Mouse (Mus musculus) thymus, postnatal 10 days (tissue): ENCODE measurements around the gene Prf1.

Experiments used
- DNase-seq, 2 experiments: peaks; one replicate each; pipeline ENCODE4 v3.0.0; 2021; ENCODE audit warnings: low spot score in 2 of 2

Prf1 gene

DNA sequence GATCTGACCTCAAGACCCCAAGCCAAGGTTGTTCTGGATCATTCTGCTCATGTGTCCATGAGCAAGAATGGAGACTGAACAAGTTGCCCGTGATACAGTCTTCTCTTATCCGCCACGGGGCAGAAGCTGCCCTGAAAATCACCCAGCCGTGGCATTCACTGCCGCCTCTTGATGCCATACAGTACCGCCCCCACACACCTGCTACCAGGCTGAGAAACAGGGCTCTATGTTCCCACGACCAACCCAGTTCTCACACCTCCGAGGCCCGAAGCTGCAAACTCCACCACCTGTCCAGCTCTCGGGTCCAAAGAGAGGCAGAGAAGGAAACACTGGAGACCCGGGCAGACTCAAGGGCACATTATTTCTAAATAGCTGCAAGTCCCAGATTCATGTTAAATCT, 40.0 kb downstream of the Prf1 start:
- DNase-seq = no peak

GRCm38 (mm10) chr10:61339216-61339615, 41.6 kb downstream of the Prf1 start:
- DNase-seq = no peak

GRCm38 (mm10) chr10:61340247-61340646, 42.6 kb downstream of the Prf1 start:
- DNase-seq = no peak

DNA sequence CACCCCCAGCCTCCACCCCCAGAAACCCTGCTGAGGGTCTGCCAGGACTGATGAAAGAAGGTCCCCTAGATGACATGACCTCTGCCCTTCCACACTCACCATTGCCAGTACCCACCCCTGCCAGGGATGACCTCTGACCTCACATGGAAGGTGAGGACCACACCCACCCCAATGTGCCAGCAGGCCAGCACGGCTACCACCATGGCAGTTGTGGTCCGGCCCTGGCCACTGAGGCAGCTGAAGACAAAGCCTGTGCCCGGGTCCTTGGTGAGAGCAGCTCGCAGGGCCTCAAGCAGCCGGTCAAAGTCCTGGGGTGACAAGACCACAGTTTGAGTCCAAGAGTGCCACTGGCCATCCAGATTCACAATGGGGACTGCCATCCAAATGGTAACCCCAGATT, 43.4 kb downstream of the Prf1 start:
- DNase-seq = no peak

GRCm38 (mm10) chr10:61341557-61341956, 43.9 kb downstream of the Prf1 start:
- DNase-seq = peak; percentile 35 to 79

DNA sequence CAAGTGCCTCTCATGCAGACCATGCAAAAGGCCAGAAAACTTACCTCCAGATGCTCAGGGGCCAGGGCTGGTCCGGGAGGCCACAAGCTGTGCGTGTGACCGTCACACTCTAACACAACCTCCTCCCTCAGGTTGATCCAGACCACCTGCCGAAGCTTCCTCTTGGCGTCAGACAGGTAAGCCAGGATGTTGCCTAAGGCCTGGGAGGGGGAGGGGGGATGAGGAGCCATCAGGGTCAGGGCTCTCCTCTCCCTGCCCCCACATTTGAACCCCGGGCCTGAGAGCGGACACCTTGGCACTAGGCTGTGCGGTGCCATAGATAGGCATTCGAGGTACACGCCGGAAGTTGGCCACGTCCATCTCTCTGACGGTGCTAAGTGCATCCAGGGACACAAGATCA, 45.1 kb downstream of the Prf1 start:
- no peak for DNase-seq

GRCm38 (mm10) chr10:61343950-61344349, 46.3 kb downstream of the Prf1 start:
- peak; percentile 27 to 74 for DNase-seq

DNA sequence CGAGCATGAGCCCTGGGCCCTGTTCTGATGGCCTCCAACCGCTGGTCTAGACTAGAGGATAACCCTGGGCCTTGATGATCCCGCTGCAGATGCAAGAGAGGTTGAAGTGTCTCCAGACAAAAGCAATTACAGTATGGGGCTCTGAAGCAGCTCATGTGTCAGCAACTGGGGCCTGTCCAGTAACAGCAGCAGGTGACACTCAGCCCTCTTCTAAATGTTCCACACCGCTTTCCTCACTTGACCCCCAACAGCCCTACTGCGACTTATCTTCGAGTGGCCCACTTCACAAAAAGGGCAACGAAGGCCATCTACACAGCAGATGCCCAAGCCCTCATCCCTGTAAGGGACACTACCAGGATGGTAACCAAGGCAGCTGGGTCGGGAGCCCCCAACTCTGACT, 47.5 kb downstream of the Prf1 start:
- no peak for DNase-seq

- no peak for DNase-seq
These were observed 48.7 kb downstream of the Prf1 start for GRCm38 (mm10) chr10:61346374-61346773.

DNA sequence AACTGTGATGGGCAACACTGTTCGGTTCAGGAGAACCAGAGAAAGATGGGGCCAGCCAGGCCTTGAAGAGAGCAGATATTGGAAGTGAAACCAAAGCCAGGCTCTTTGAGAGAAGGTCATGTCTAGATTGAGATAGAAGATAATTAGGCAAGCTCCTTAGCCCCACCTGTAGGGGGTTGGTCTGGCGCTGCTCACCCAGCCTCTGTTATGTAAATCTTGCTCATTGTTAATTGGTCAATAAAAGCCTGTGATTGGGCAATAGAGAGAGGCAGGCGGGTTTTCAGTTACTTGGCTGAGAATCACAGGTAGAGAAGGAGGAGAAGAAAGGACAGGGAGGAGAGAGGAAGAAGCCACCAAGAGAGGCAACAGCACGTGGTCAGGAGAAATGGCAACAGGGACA, 53.6 kb downstream of the Prf1 start:
- no peak for DNase-seq
